ENCODE assay signal across 9 mouse cellular contexts in genomic region chr7:89856440-89857217, GRCm38 (mm10). TPM values are rescaled to one million over a fixed set of nuclear protein-coding genes. Genes with fewer than 3 reads are reported as not detected.
DNase-seq lines count a peak whose midpoint lies in the region; ATAC-seq lines count a peak whose summit lies in the region.
"Had no signal": no experiment of that assay in that cellular context is flagged by ENCODE, and none has a peak within 500 bp of the region (broad histone marks: within the 10 kb centered on the region; RNA-seq: fewer than 3 reads in every experiment).

No protein-coding gene starts in this region.

- H3K4me3 ChIP-seq in forebrain, embryonic 12.5 days (replicated peaks), result no peak overlapping the region
- no peak overlapping the region for H3K4me3 ChIP-seq in midbrain, embryonic 14.5 days (replicated peaks; ENCODE audit: low read depth, low read length)
- H3K4me3 ChIP-seq in liver, embryonic 12.5 days, result no peak overlapping the region

- H3K27me3 ChIP-seq in forebrain, embryonic 12.5 days, result no peaks in the 10 kb centered on the region
- H3K27me3 ChIP-seq in midbrain, embryonic 14.5 days (ENCODE audit: control insufficient read depth, insufficient read depth, low read length), result no peaks in the 10 kb centered on the region
- H3K27me3 ChIP-seq in liver, embryonic 12.5 days (replicated peaks), result no peaks in the 10 kb centered on the region

- peaks cover 11% of the 10 kb centered on the region for H3K4me1 ChIP-seq in forebrain, embryonic 12.5 days
- H3K4me1 ChIP-seq in midbrain, embryonic 14.5 days (ENCODE audit: control insufficient read depth, insufficient read depth, low read length), result no peaks in the 10 kb centered on the region
- H3K4me1 ChIP-seq in liver, embryonic 12.5 days, result no peaks in the 10 kb centered on the region

- H3K27ac ChIP-seq in forebrain, embryonic 12.5 days, result no peak overlapping the region; the same call in 1 of the 2 replicates
- H3K27ac ChIP-seq in midbrain, embryonic 14.5 days (replicated peaks; ENCODE audit: low read depth, low read length), result no peak overlapping the region
- H3K27ac ChIP-seq in liver, embryonic 12.5 days, result no peak overlapping the region

- intact Hi-C loops in heart, postnatal 14 days (cut with DNase I), result no loop called here

- H3K36me3 ChIP-seq in forebrain, embryonic 12.5 days (replicated peaks), result no peaks in the 10 kb centered on the region
- H3K36me3 ChIP-seq in midbrain, embryonic 14.5 days (ENCODE audit: control insufficient read depth, insufficient read depth, low read length), result no peaks in the 10 kb centered on the region
- H3K36me3 ChIP-seq in liver, embryonic 12.5 days, result no peaks in the 10 kb centered on the region

- no peaks in the 10 kb centered on the region for H3K9me3 ChIP-seq in forebrain, embryonic 12.5 days
- no peaks in the 10 kb centered on the region for H3K9me3 ChIP-seq in midbrain, embryonic 14.5 days (ENCODE audit: control insufficient read depth, low read length)
- H3K9me3 ChIP-seq in liver, embryonic 12.5 days (replicated peaks), result no peaks in the 10 kb centered on the region

- WGBS in forebrain, embryonic 12.5 days, result 52% methylated on average over 17 of the region's 17 CpGs
- WGBS in midbrain, embryonic 14.5 days, result 53% methylated on average over 17 of the region's 17 CpGs
- 60% methylated on average over 17 of the region's 17 CpGs for WGBS in liver, embryonic 12.5 days (ENCODE audit: insufficient replicate concordance)

- DNase-seq in embryo, embryonic 10 days (ENCODE audit: low spot score), result peak; percentile 74
- DNase-seq in heart, postnatal 14 days, result peak; percentile 40 to 52
- peak; percentile 15 for DNase-seq in midbrain, embryonic 14.5 days
- DNase-seq in left cerebral cortex, adult 18-20 months (ENCODE audit: low spot score in 2 of 2), result no peak
- DNase-seq in cerebellum, postnatal 36 days, result no peak
- DNase-seq in right cerebral cortex, postnatal 4 days, result no peak
- DNase-seq: layer of hippocampus, adult 9-11 months had no signal

- H3K9ac ChIP-seq in forebrain, embryonic 12.5 days, result peak overlapping the region; percentile 17; the same call in 1 of the 2 replicates
- H3K9ac ChIP-seq in midbrain, embryonic 14.5 days (replicated peaks; ENCODE audit: low read length), result no peak overlapping the region
- H3K9ac ChIP-seq in liver, embryonic 12.5 days, result no peak overlapping the region

- H3K4me2 ChIP-seq in forebrain, embryonic 12.5 days, result 0 out of 2 replicates have a peak overlapping the region, but pooled peaks have one; percentile 10
- H3K4me2 ChIP-seq in midbrain, embryonic 14.5 days (ENCODE audit: low read length), result no peak overlapping the region
- no peak overlapping the region for H3K4me2 ChIP-seq in liver, embryonic 12.5 days

- peak; percentile 77 for ATAC-seq in forebrain, embryonic 12.5 days (ENCODE audit: low FRiP score)
- ATAC-seq in midbrain, embryonic 14.5 days (ENCODE audit: low FRiP score, low TSS enrichment), result peak; percentile 31
- no peak for ATAC-seq in liver, embryonic 12.5 days

RNA-seq across cellular contexts. Expression of gene Ccdc81, which starts 46.8 kb away (rescaled TPM):
- 0.43 TPM in 1 of 2 replicates, not detected in the other for polyA plus RNA-seq in forebrain, embryonic 12.5 days (2016; fragmentation: Nextera tagmentation; extraction: Ambion mirVana)
- under 1 TPM in 1 of 2 experiments, not detected in 1; 0.10 TPM for total RNA-seq in heart, postnatal 14 days (2021)
- 0.27 and 0.66 TPM in 2 replicates for polyA plus RNA-seq in midbrain, embryonic 14.5 days (2014; fragmentation: Nextera tagmentation; extraction: Ambion mirVana)
- under 1 TPM; 0.28 to 0.44 TPM for total RNA-seq in left cerebral cortex, adult 18-20 months (2021)
- polyA plus RNA-seq in liver, embryonic 12.5 days (2016; fragmentation: Nextera tagmentation; extraction: Ambion mirVana), result not detected in 2 replicates

Comparison
In these comparisons a context has a peak if more than half of its experiments do, and no peak if none do; other contexts are left out.
1. DNase-seq: peak in embryo, embryonic 10 days (single experiment), heart, postnatal 14 days (2 of 2) and midbrain, embryonic 14.5 days (single experiment); none in left cerebral cortex, adult 18-20 months (0 of 2), cerebellum, postnatal 36 days (0 of 2) and right cerebral cortex, postnatal 4 days (single experiment).